Mouse (Mus musculus) mouse trophoblast stem cell (cell line): ENCODE results near the gene B4gat1.

Experiments used
- in situ Hi-C, 2 experiments: fragments of 300-500 bp; cut with MseI, MboI; formaldehyde crosslinking; loops; 2 replicates in 1 of 2; 3 replicates in 1 of 2; pipeline ENCODE4 v1.15.1; 2025

B4gat1 gene

GRCm38 (mm10) chr19:5058801-5059771 lies 20.5 kb downstream of the B4gat1 start:
- in situ Hi-C loops, result no loop called here

DNA sequence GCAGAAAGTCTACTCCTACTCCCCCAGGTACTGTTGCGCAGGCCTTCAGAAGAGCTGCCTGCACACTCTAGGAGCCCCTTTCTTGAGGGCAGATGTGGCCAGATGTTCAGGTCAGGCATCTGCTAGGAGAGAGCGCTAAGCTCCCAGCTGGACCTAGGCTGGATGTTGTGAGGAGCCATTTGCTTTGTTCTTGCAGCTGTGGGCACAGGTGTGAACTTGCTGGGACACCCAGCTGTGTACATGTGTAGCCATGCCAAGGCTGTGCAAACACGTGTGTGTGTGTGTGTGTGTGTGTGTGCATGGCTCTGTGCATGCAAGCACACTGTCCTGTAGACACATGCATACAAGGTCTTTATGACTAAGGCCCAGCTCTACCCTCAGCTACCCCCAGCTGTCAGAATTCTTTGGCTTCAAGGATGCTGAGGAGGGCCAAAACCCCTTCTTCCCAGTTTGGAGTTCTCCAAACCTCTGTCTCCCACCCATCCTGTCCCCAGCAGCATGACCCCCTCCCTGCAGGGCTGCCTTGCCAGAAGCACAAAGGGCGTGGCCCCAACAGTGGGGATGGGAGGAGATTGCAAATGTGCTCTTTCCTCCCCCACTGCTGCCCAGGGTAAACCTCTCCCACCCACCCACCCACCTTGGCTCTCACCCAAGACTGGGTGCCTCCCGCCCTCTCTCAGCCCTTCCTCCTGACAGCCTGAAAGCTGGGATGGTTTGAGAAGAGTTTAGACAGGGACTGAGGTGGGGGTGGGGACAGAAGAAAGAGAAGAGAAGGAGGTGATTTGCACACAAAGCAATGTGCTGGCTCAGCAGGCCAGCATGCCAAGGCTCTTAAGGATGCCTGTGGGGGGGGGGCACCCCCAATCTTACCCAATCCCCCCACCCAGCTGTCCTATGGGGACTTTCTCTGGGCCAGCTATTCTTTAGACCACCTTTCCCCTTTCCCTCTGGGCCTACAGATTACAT lies 22.0 kb downstream of the B4gat1 start:
- in situ Hi-C loops, result no loop called here

- in situ Hi-C loops, result no loop called here
Measured at GRCm38 (mm10) chr19:5062041-5062440, 23.4 kb downstream of the B4gat1 start.

- in situ Hi-C loops, result no loop called here
Measured at GRCm38 (mm10) chr19:5062446-5062845, 23.8 kb downstream of the B4gat1 start.

DNA sequence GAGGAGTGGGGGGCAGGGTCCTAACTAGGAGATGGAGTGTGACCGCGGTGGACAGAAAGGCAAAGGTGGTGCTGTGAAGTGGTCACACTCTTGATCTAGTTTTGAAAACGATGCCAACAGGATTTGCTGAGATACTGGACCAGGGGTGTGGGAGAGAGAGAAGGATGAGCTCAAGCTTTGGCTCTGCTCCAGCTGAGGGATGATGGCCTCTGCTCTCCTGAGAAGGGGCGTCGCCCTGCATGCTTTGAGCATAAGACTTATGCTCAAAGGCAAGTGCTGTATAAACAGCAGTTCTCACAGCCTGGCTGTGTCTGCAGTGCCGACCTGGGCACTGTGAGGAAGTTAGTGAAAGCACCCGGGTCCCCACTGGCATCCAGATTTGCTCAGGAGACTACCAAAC lies 26.5 kb downstream of the B4gat1 start:
- in situ Hi-C loops, result no loop called here

- in situ Hi-C loops, result no loop called here
Measured at GRCm38 (mm10) chr19:5067040-5067799, 28.6 kb downstream of the B4gat1 start.

GRCm38 (mm10) chr19:5067867-5068569 lies 29.4 kb downstream of the B4gat1 start, which contains the start of gene Cd248:
Gene Cd248 (plus strand): TSS chr19:5068078.
- in situ Hi-C loops, result no loop called here

DNA sequence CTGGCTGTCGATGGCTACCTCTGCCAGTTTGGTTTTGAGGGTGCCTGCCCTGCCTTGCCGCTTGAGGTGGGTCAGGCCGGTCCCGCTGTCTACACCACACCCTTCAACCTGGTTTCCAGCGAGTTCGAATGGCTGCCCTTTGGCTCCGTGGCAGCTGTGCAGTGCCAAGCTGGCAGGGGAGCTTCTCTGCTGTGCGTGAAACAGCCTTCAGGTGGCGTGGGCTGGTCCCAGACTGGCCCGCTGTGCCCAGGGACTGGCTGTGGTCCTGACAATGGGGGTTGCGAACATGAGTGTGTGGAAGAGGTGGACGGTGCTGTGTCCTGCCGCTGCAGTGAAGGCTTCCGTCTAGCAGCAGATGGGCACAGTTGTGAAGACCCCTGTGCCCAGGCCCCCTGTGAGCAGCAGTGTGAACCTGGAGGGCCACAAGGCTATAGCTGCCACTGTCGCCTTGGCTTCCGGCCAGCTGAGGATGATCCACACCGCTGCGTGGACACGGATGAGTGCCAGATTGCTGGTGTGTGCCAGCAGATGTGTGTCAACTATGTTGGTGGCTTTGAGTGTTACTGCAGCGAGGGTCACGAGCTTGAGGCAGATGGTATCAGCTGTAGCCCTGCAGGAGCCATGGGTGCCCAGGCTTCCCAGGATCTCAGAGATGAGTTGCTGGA lies 30.1 kb downstream of the B4gat1 start:
- in situ Hi-C loops, result no loop called here

GRCm38 (mm10) chr19:5069486-5069885 lies 30.9 kb downstream of the B4gat1 start:
- in situ Hi-C loops, result no loop called here

DNA sequence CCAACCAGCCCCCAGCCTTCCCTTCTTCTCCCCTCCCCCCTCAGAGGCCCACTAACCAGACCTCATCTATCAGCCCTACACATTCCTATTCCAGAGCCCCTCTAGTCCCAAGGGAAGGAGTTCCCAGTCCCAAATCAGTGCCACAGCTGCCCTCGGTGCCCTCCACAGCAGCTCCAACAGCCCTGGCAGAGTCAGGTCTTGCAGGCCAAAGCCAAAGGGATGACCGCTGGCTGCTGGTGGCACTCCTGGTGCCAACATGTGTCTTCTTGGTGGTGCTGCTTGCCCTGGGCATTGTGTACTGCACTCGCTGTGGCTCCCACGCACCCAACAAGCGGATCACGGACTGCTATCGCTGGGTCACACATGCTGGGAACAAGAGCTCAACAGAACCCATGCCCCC lies 31.4 kb downstream of the B4gat1 start:
- in situ Hi-C loops, result no loop called here

GRCm38 (mm10) chr19:5071077-5071476 lies 32.5 kb downstream of the B4gat1 start:
- in situ Hi-C loops, result no loop called here

DNA sequence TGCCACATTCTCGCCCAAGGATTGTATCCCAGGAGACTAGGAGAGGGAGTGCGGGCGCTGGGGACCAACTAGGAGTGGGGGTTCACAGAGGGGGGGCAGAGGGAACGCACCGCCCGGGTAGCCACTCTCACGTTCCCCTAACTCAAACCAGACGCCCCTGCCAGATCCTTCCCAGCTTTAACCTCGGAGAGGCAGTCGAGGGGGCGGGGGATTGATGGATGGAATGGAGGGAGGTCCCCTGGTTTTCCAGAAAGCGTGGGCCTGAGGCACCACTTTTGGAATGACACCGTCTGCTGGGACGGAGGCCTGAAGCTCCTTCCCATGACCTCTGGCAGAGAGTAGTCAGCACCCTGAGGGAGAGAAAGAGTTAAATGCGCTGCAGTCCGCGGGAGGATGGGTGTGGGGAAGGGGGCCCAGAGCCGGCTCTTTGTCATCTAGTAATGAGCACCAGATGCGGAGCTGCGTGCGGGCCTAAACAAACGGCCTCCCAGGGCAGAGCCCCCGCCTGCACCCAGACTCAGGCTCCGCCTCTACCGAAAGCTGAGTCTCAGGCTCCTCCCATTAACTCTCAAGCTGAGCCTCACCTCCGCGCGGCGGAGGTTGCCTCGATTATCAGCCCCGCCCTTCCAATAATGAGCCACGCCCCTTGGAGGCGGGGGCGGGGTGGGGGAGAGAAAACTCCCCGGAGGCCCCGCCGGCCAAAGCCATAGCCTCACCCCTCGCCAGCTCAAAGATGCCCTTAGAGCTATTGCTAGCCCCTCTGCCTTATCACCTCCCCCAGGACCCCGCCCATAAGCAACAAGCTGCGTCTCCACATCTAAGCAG lies 33.1 kb downstream of the B4gat1 start:
- in situ Hi-C loops, result no loop called here

DNA sequence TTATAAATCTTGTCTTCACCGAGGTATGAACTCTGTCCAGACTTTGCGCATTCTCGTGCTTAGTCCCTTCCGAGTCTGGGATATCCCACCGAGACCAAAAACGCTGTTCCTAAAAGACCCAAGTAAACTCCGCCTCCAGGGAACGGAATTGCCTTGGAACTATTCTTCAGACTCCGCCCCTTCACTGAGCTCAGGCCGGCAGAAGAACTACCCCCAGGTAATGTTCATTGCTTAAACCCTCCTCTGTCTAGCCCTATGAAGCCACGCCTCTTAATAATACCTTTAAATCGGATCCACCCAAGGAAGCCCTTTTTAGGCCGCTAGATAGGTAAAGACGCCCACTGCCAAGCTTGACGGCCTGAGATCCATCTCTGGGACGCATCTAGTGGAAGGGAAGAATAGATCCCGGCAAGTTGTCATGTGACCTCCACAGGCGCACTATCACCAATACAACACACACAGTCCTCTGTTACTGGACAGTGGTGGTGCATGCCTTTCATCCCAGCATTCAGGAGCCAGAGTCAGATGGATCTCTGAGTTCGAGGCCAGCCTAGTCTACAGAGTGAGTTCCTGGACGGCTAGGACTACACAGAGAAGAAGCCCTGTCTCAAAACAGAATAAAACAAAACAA lies 33.9 kb downstream of the B4gat1 start:
- in situ Hi-C loops, result no loop called here

DNA sequence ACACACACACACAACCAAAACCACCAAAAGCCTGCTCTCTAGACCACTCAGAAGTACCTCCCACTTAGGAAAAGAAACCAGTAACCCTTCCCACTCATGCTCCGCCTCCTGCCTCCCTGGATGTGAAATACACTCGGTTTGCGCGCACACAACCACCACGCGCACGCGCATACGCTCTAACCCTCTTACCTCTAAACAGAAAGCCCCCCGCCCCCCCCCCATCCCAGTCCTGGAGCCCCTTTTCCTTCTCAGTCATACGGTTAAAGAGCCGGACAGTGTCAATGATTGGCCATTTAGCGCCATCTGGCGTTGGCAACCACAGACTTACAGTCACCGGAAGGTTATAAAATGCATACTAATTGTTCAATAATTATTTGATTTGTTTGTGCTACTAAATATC lies 34.4 kb downstream of the B4gat1 start:
- in situ Hi-C loops, result no loop called here

DNA sequence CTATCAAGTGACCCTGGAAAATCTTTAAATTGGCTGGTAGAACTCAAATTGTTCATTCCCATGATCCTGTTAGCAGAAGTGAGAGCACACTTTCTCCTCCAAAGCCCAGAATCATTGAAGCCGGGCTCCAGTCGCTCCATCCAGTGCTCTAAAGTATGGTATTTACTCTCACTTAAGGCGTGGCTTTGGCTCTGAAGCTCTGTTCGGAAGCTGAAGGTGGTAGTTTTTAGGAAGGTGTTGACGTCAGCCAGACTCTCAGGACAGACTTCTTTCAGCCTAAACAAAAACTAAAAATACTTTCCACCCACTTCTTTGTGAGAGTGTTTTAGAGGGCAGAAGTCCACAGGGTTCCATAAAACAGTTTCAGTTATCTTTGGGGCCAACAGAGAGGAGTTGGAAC lies 34.9 kb downstream of the B4gat1 start:
- in situ Hi-C loops, result no loop called here

GRCm38 (mm10) chr19:5079279-5079678 lies 40.7 kb downstream of the B4gat1 start:
- in situ Hi-C loops, result no loop called here

GRCm38 (mm10) chr19:5082005-5082404 lies 43.4 kb downstream of the B4gat1 start:
- in situ Hi-C loops, result no loop called here

- in situ Hi-C loops, result no loop called here
Measured at GRCm38 (mm10) chr19:5082596-5082995, 44.0 kb downstream of the B4gat1 start.
